In genomic region chrX:141475566-141476327, GRCm38 (mm10) we compare ENCODE assay signal across 8 mouse cellular contexts. TPM values are rescaled to one million over a fixed set of nuclear protein-coding genes. Genes with fewer than 3 reads are reported as not detected.
DNase-seq lines count a peak whose midpoint lies in the region; ATAC-seq lines count a peak whose summit lies in the region.

No protein-coding gene starts in this region.

- H3K27me3 ChIP-seq in embryonic facial prominence, embryonic 10.5 days (replicated peaks; ENCODE audit: low read depth, poor library complexity, severe bottlenecking) = peaks cover 59% of the 10 kb centered on the region
- H3K27me3 ChIP-seq in limb, embryonic 10.5 days (ENCODE audit: low read depth, poor library complexity, severe bottlenecking) = peaks cover 77% of the 10 kb centered on the region
- peaks cover 31% of the 10 kb centered on the region; the same call in 1 of the 2 replicates for H3K27me3 ChIP-seq in midbrain, embryonic 13.5 days

- peak; percentile 1 for DNase-seq in ovary, postnatal 10 days (ENCODE audit: low spot score)
- DNase-seq in ovary, adult 18-20 months (ENCODE audit: low spot score) = no peak
- peak; percentile 32 for DNase-seq in embryonic facial prominence, embryonic 10.5 days (ENCODE audit: low spot score)
- peak; percentile 10 to 22 for DNase-seq in heart, postnatal 36 days
- DNase-seq in limb, embryonic 10.5 days (ENCODE audit: low spot score) = peak; percentile 33
- no peak for DNase-seq in cerebellum, adult 18-20 months
- DNase-seq in right cerebral cortex, postnatal 36 days (ENCODE audit: low spot score in 2 of 2) = no peak

- peak overlapping the region; percentile 46; the same call in 1 of the 2 replicates for H3K9ac ChIP-seq in midbrain, embryonic 13.5 days (replicated peaks)

- H3K36me3 ChIP-seq in embryonic facial prominence, embryonic 10.5 days (replicated peaks) = no peaks in the 10 kb centered on the region
- H3K36me3 ChIP-seq in limb, embryonic 10.5 days = no peaks in the 10 kb centered on the region
- H3K36me3 ChIP-seq in midbrain, embryonic 13.5 days = no peaks in the 10 kb centered on the region

- WGBS in embryonic facial prominence, embryonic 10.5 days = 21% methylated on average over 14 of the region's 14 CpGs
- 13% methylated on average over 14 of the region's 14 CpGs for WGBS in limb, embryonic 10.5 days
- 22% methylated on average over 14 of the region's 14 CpGs for WGBS in midbrain, embryonic 13.5 days

- H3K4me2 ChIP-seq in midbrain, embryonic 13.5 days (replicated peaks) = peak overlapping the region; percentile 61

- ATAC-seq in midbrain, embryonic 13.5 days = peak; percentile 84

- no peaks in the 10 kb centered on the region for H3K4me1 ChIP-seq in embryonic facial prominence, embryonic 10.5 days
- H3K4me1 ChIP-seq in limb, embryonic 10.5 days = no peaks in the 10 kb centered on the region
- H3K4me1 ChIP-seq in midbrain, embryonic 13.5 days (replicated peaks) = 0 out of 2 replicates have a peak, but pooled peaks cover 3% of the 10 kb centered on the region

- intact Hi-C loops in heart, postnatal 36 days (cut with DNase I) = loop anchor here (10.0 kb wide), 1 partner anchor 171 kb away; no protein-coding TSS in a partner anchor

- peak overlapping the region; percentile 73 for H3K27ac ChIP-seq in embryonic facial prominence, embryonic 10.5 days (replicated peaks)
- H3K27ac ChIP-seq in limb, embryonic 10.5 days = peak overlapping the region; percentile 72
- H3K27ac ChIP-seq in midbrain, embryonic 13.5 days = no peak overlapping the region

- H3K4me3 ChIP-seq in embryonic facial prominence, embryonic 10.5 days = peak overlapping the region; percentile 61
- peak overlapping the region; percentile 54 for H3K4me3 ChIP-seq in limb, embryonic 10.5 days
- H3K4me3 ChIP-seq in midbrain, embryonic 13.5 days (replicated peaks) = peak overlapping the region; percentile 45

- no peaks in the 10 kb centered on the region for H3K9me3 ChIP-seq in embryonic facial prominence, embryonic 10.5 days
- no peaks in the 10 kb centered on the region for H3K9me3 ChIP-seq in limb, embryonic 10.5 days (replicated peaks)
- no peaks in the 10 kb centered on the region for H3K9me3 ChIP-seq in midbrain, embryonic 13.5 days

RNA-seq across cellular contexts. Expression of gene Col4a5, which starts 0.6 kb away (rescaled TPM):
- polyA plus RNA-seq in embryonic facial prominence, embryonic 10.5 days (2016; fragmentation: Nextera tagmentation; extraction: Ambion mirVana) = 8.5 TPM in 2 replicates
- total RNA-seq in heart, postnatal 36 days (2021) = 10 to 100 TPM; 40.7 TPM
- 4.8 and 6.6 TPM in 2 replicates for polyA plus RNA-seq in limb, embryonic 10.5 days (2016; fragmentation: Nextera tagmentation; extraction: Ambion mirVana)
- polyA plus RNA-seq in midbrain, embryonic 13.5 days (2015; fragmentation: Nextera tagmentation; extraction: Ambion mirVana) = 7.7 and 8.4 TPM in 2 replicates

RNA-seq across cellular contexts. Expression of gene Col4a6, which starts 1.9 kb away (rescaled TPM):
- 1.2 TPM in 2 replicates for polyA plus RNA-seq in embryonic facial prominence, embryonic 10.5 days (2016; fragmentation: Nextera tagmentation; extraction: Ambion mirVana)
- 1 to 10 TPM; 2.0 to 3.1 TPM for total RNA-seq in heart, postnatal 36 days (2021)
- polyA plus RNA-seq in limb, embryonic 10.5 days (2016; fragmentation: Nextera tagmentation; extraction: Ambion mirVana) = 0.69 and 0.75 TPM in 2 replicates
- polyA plus RNA-seq in midbrain, embryonic 13.5 days (2015; fragmentation: Nextera tagmentation; extraction: Ambion mirVana) = 1.9 and 2.6 TPM in 2 replicates

Comparison
In these comparisons a context has a peak if more than half of its experiments do, and no peak if none do; other contexts are left out.
1. DNase-seq: peak in ovary, postnatal 10 days (single experiment), embryonic facial prominence, embryonic 10.5 days (single experiment), heart, postnatal 36 days (2 of 2) and limb, embryonic 10.5 days (single experiment); none in ovary, adult 18-20 months (single experiment), cerebellum, adult 18-20 months (0 of 2) and right cerebral cortex, postnatal 36 days (0 of 2).
2. Peak in every context shown above with its lines, with median percentiles within 50 percentile points of each other: H3K4me3 ChIP-seq.